Mouse (Mus musculus) spleen, postnatal 4 days (tissue): Measurements from ENCODE around the gene Rprd1b.

Source experiments
- DNase-seq, 2 experiments: peaks; one replicate each; pipeline ENCODE4 v3.0.0; 2022; ENCODE audit warnings: low spot score in 2 of 2

Gene Rprd1b

GRCm38 (mm10) chr2:158122814-158123213 is 94.5 kb downstream of the Rprd1b start:
- no peak for DNase-seq

GRCm38 (mm10) chr2:158127245-158127644 is 98.9 kb downstream of the Rprd1b start:
- no peak for DNase-seq

- no peak for DNase-seq
Observed at GRCm38 (mm10) chr2:158127872-158128271, 99.6 kb downstream of the Rprd1b start.

- DNase-seq = no peak
Observed at GRCm38 (mm10) chr2:158128461-158129130, 100.3 kb downstream of the Rprd1b start.

GRCm38 (mm10) chr2:158129291-158130002 is 101.2 kb downstream of the Rprd1b start:
- no peak for DNase-seq

- DNase-seq = peak in 1 of 2 experiments; percentile 64
Observed at GRCm38 (mm10) chr2:158130391-158130986, 102.2 kb downstream of the Rprd1b start.

- no peak for DNase-seq
Observed at GRCm38 (mm10) chr2:158131197-158131835, 103.0 kb downstream of the Rprd1b start.

GRCm38 (mm10) chr2:158132320-158132719 is 104.0 kb downstream of the Rprd1b start:
- no peak for DNase-seq

GRCm38 (mm10) chr2:158133050-158133449 is 104.8 kb downstream of the Rprd1b start:
- DNase-seq = peak in 1 of 2 experiments; percentile 64

- no peak for DNase-seq
Observed at GRCm38 (mm10) chr2:158136205-158136604, 107.9 kb downstream of the Rprd1b start.

- no peak for DNase-seq
Observed at GRCm38 (mm10) chr2:158137771-158138170, 109.5 kb downstream of the Rprd1b start.

GRCm38 (mm10) chr2:158138778-158139177 is 110.5 kb downstream of the Rprd1b start:
- DNase-seq = no peak

- DNase-seq = no peak
Observed at GRCm38 (mm10) chr2:158139628-158140027, 111.3 kb downstream of the Rprd1b start.

- DNase-seq = no peak
Observed at GRCm38 (mm10) chr2:158140664-158141063, 112.4 kb downstream of the Rprd1b start.

GRCm38 (mm10) chr2:158141271-158141670 is 113.0 kb downstream of the Rprd1b start:
- peak in 1 of 2 experiments; percentile 65 for DNase-seq

- DNase-seq = peak; percentile 79 to 80
Observed at GRCm38 (mm10) chr2:158141690-158142440, 113.6 kb downstream of the Rprd1b start.

GRCm38 (mm10) chr2:158142981-158143380 is 114.7 kb downstream of the Rprd1b start:
- DNase-seq = peak in 1 of 2 experiments; percentile 65

- DNase-seq = no peak
Observed at GRCm38 (mm10) chr2:158143816-158144215, 115.5 kb downstream of the Rprd1b start.

- DNase-seq = peak in 1 of 2 experiments; percentile 63
Observed at GRCm38 (mm10) chr2:158144263-158144662, 116.0 kb downstream of the Rprd1b start.

GRCm38 (mm10) chr2:158144750-158145527 is 116.6 kb downstream of the Rprd1b start:
- peak in 1 of 2 experiments; percentile 64 for DNase-seq
